Mouse (Mus musculus): ENCODE results near the gene Il23a.
A peak's percentile ranks its signal among the peaks of the same experiment; 100 is the strongest.
"Not testable (repeated sequence)": the region's sequence is repeated elsewhere in the genome, so short reads cannot be mapped to it uniquely, and the experiment has no call there.

The Il23a gene

GRCm38 (mm10) chr10:128298702-128299171 is at the start of gene Il23a:
Gene Il23a (minus strand): TSS chr10:128298752.
- no peak for DNase-seq (ENCODE audit: low read depth, low spot score)

- no peak for DNase-seq (ENCODE audit: low read depth, low spot score)
Observed at GRCm38 (mm10) chr10:128347541-128347940, 49.0 kb upstream of the Il23a start.

GRCm38 (mm10) chr10:128344568-128345275 is 46.2 kb upstream of the Il23a start:
- DNase-seq (ENCODE audit: low read depth, low spot score) = no peak

GRCm38 (mm10) chr10:128343436-128343835 is 44.9 kb upstream of the Il23a start:
- no peak for DNase-seq (ENCODE audit: low read depth, low spot score)

GRCm38 (mm10) chr10:128340257-128340656 is 41.7 kb upstream of the Il23a start:
- no peak for DNase-seq (ENCODE audit: low read depth, low spot score)

- no peak for DNase-seq (ENCODE audit: low read depth, low spot score)
Observed at GRCm38 (mm10) chr10:128338948-128339347, 40.4 kb upstream of the Il23a start.

- no peak for DNase-seq (ENCODE audit: low read depth, low spot score)
Observed at GRCm38 (mm10) chr10:128338415-128338814, 39.9 kb upstream of the Il23a start.

GRCm38 (mm10) chr10:128337306-128338181 is 39.0 kb upstream of the Il23a start, which contains the start of gene Cs:
Gene Cs (plus strand): TSS chr10:128337734.
- DNase-seq (ENCODE audit: low read depth, low spot score) = peak; percentile 95

- no peak for DNase-seq (ENCODE audit: low read depth, low spot score)
Observed at GRCm38 (mm10) chr10:128336597-128336996, 38.0 kb upstream of the Il23a start.

- DNase-seq (ENCODE audit: low read depth, low spot score) = no peak
Observed at GRCm38 (mm10) chr10:128336195-128336594, 37.6 kb upstream of the Il23a start.

- peak; percentile 61 for DNase-seq (ENCODE audit: low read depth, low spot score)
Observed at GRCm38 (mm10) chr10:128335582-128335981, 37.0 kb upstream of the Il23a start.

GRCm38 (mm10) chr10:128332358-128333249 is 34.1 kb upstream of the Il23a start:
- DNase-seq (ENCODE audit: low read depth, low spot score) = not testable (repeated sequence)

- DNase-seq (ENCODE audit: low read depth, low spot score) = no peak
Observed at GRCm38 (mm10) chr10:128327610-128328009, 29.1 kb upstream of the Il23a start.

- no peak for DNase-seq (ENCODE audit: low read depth, low spot score)
Observed at GRCm38 (mm10) chr10:128326825-128327224, 28.3 kb upstream of the Il23a start.

GRCm38 (mm10) chr10:128323516-128323915 is 25.0 kb upstream of the Il23a start:
- DNase-seq (ENCODE audit: low read depth, low spot score) = no peak

GRCm38 (mm10) chr10:128322141-128323108 is 23.9 kb upstream of the Il23a start, which contains the start of gene Cnpy2:
Gene Cnpy2 (plus strand): TSS chr10:128322459.
- DNase-seq (ENCODE audit: low read depth, low spot score) = peak; percentile 89

GRCm38 (mm10) chr10:128321641-128322040 is 23.1 kb upstream of the Il23a start:
- DNase-seq (ENCODE audit: low read depth, low spot score) = no peak

GRCm38 (mm10) chr10:128315578-128315977 is 17.0 kb upstream of the Il23a start:
- DNase-seq (ENCODE audit: low read depth, low spot score) = no peak

GRCm38 (mm10) chr10:128310902-128311301 is 12.3 kb upstream of the Il23a start:
- DNase-seq (ENCODE audit: low read depth, low spot score) = no peak

- DNase-seq (ENCODE audit: low read depth, low spot score) = no peak
Observed at GRCm38 (mm10) chr10:128310177-128310576, 11.6 kb upstream of the Il23a start.
